Mouse (Mus musculus): ENCODE data around the gene Naa40. TPM values are rescaled to one million over a fixed set of nuclear protein-coding genes. Genes with fewer than 3 reads are reported as not detected.
A peak's percentile ranks its signal among the peaks of the same experiment; 100 is the strongest.

The Naa40 gene
- polyA plus RNA-seq, 1 experiment from 2014 or later, result 71.1 TPM

- no peaks in the 10 kb centered on the region for H3K27me3 ChIP-seq
- no peak overlapping the region for H3K27ac ChIP-seq
- no peak overlapping the region for H3K4me2 ChIP-seq
- no peak overlapping the region for H3K9ac ChIP-seq
- H3K36me3 ChIP-seq (ENCODE audit: poor library complexity, severe bottlenecking), result peaks cover 54% of the 10 kb centered on the region
- ATAC-seq, result no peak
- no peaks in the 10 kb centered on the region for H3K4me1 ChIP-seq
- H3K9me3 ChIP-seq (replicated peaks), result no peaks in the 10 kb centered on the region
- no peak overlapping the region for H3K4me3 ChIP-seq
- 89% methylated on average over 9 of the region's 9 CpGs for WGBS
Measured at GRCm38 (mm10) chr19:7225096-7225690, 15.8 kb downstream of the Naa40 start.

DNA sequence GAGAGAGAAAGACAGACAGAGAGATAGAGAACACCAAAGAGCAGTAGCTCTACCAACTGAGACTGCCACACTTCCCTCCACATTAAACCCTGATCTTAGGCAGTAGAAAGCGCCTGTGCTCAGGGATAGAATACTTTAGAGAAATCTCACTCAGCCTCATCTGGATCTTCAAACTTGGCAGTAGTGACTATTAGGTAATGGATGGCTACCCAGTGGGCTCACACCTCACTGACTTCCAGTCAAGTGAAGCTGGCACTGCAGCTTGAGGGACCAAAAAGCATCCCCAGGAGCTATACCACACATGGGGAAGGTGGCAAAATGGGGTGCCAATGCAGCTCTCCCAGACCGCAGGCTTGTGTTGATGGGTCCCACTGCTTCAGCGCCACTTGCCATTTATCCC lies 16.7 kb downstream of the Naa40 start:
- ATAC-seq, result no peak
- WGBS, result 86% methylated on average over 3 of the region's 3 CpGs

DNA sequence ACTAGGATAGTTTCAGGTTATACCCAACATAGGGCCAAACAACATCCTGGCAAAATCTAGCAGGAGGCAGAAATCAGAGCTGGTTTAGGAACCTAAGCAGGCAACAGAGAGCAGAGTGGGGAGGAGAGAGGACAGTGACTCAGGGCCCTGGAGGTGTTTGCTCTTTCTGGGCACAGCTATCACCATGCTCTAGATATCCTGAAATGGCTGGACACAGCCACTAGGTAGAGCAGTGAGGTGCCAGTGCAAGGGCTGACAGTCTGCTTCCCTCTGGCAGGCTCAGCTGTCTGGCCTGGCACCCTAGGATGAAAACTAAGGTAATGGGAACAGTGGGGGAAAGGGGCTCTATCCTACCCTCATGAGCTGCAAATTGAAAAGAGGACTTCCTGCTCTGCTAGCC lies 17.5 kb downstream of the Naa40 start:
- Histone ChIP-seq H3K27ac (no peak overlapping the region), H3K9ac (no peak overlapping the region), H3K4me2 (no peak overlapping the region), H3K36me3 (ENCODE audit: poor library complexity, severe bottlenecking) (peaks cover 36% of the 10 kb centered on the region), H3K4me1 (peaks cover 1% of the 10 kb centered on the region), H3K4me3 (no peak overlapping the region), H3K27me3 (no peaks in the 10 kb centered on the region), H3K9me3 (replicated peaks) (no peaks in the 10 kb centered on the region)
- ATAC-seq, result no peak

More for the DNA sequence above, 16.7 kb downstream of the Naa40 start:
- Histone ChIP-seq H3K4me1 (no peaks in the 10 kb centered on the region), H3K9me3 (replicated peaks) (no peaks in the 10 kb centered on the region), H3K27me3 (no peaks in the 10 kb centered on the region), H3K4me2 (no peak overlapping the region), H3K36me3 (ENCODE audit: poor library complexity, severe bottlenecking) (peaks cover 44% of the 10 kb centered on the region), H3K27ac (no peak overlapping the region), H3K9ac (no peak overlapping the region), H3K4me3 (no peak overlapping the region)

GRCm38 (mm10) chr19:7222196-7222595 lies 18.8 kb downstream of the Naa40 start:
- no peak overlapping the region for H3K4me2 ChIP-seq
- H3K9ac ChIP-seq, result no peak overlapping the region
- WGBS, result 85% methylated on average over 6 of the region's 6 CpGs
- H3K27me3 ChIP-seq, result no peaks in the 10 kb centered on the region
- no peak overlapping the region for H3K27ac ChIP-seq
- peaks cover 24% of the 10 kb centered on the region for H3K36me3 ChIP-seq (ENCODE audit: poor library complexity, severe bottlenecking)
- H3K9me3 ChIP-seq (replicated peaks), result no peaks in the 10 kb centered on the region
- no peak for ATAC-seq
- no peak overlapping the region for H3K4me3 ChIP-seq
- peaks cover 10% of the 10 kb centered on the region for H3K4me1 ChIP-seq

DNA sequence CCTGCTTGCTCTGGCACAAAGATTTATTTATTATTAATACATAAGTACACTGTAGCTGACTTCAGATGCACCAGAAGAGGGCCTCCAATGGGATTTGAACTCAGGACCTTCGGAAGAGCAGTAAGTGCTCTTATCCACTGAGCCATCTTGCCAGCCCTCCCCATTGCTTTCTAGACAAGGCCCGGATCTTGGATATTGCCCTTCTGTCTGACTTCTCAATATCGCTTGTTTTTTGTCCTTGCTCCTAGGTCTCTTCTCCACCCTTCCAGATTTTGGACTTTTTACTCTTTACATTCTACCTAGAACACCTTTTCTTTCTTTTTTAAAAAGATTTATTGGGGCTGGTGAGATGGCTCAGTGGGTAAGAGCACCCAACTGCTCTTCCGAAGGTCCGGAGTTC lies 22.2 kb downstream of the Naa40 start:
- H3K36me3 ChIP-seq (ENCODE audit: poor library complexity, severe bottlenecking), result peaks cover 22% of the 10 kb centered on the region
- H3K9ac ChIP-seq, result no peak overlapping the region
- peaks cover 34% of the 10 kb centered on the region for H3K4me1 ChIP-seq
- H3K4me2 ChIP-seq, result no peak overlapping the region
- H3K27ac ChIP-seq, result no peak overlapping the region
- 97% methylated on average over 5 of the region's 5 CpGs for WGBS
- no peak overlapping the region for H3K4me3 ChIP-seq
- no peaks in the 10 kb centered on the region for H3K27me3 ChIP-seq
- no peak for ATAC-seq
- H3K9me3 ChIP-seq (replicated peaks), result no peaks in the 10 kb centered on the region

GRCm38 (mm10) chr19:7217926-7218267 lies 23.1 kb downstream of the Naa40 start:
- ATAC-seq, result peak; percentile 52; the same call in 1 of the 2 replicates
- H3K4me2 ChIP-seq, result peak overlapping the region; percentile 82
- H3K27me3 ChIP-seq, result no peaks in the 10 kb centered on the region
- H3K9me3 ChIP-seq (replicated peaks), result no peaks in the 10 kb centered on the region
- peaks cover 30% of the 10 kb centered on the region for H3K36me3 ChIP-seq (ENCODE audit: poor library complexity, severe bottlenecking)
- WGBS, result 7% methylated on average over 6 of the region's 6 CpGs
- peak overlapping the region; percentile 67 for H3K27ac ChIP-seq
- H3K4me3 ChIP-seq, result peak overlapping the region; percentile 79
- H3K9ac ChIP-seq, result 0 out of 2 replicates have a peak overlapping the region, but pooled peaks have one; percentile 81
- H3K4me1 ChIP-seq, result peaks cover 34% of the 10 kb centered on the region

- ATAC-seq, result peak; percentile 98
- Histone ChIP-seq H3K4me1 (peaks cover 34% of the 10 kb centered on the region), H3K27me3 (no peaks in the 10 kb centered on the region), H3K4me3 (peak within 1 kb of the TSS; percentile 79), H3K4me2 (peak within 1 kb of the TSS; percentile 82), H3K36me3 (ENCODE audit: poor library complexity, severe bottlenecking) (peaks cover 30% of the 10 kb centered on the region), H3K9ac (peak within 1 kb of the TSS; percentile 81), H3K9me3 (replicated peaks) (no peaks in the 10 kb centered on the region), H3K27ac (peak within 1 kb of the TSS; percentile 67)
- under 1% methylated on average over 50 of the region's 50 CpGs for WGBS
Measured at GRCm38 (mm10) chr19:7217162-7217925, 23.6 kb downstream of the Naa40 start, which contains the start of gene Cox8a. Gene Cox8a, minus strand, starts transcription at chr19:7217616.

DNA sequence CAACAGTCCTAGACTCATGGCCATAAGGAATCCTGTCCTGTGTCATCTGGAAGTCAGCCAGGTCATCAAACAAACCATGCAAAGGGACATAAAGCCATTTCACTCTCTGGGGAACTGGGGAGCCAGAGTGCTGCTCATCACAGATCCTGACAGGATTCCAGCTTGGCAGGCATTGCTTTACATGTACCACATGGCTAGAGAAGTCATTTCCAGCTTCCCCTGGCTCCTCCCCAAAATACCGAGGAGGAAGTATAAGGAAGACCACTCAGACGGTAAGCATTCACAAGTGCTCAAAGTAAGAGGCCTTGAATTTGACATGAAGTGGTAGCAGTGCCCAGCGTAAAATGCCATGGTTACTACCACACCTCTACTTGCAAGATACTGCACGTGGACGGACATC lies 26.5 kb downstream of the Naa40 start:
- Histone ChIP-seq H3K27ac (no peak overlapping the region), H3K4me1 (peaks cover 34% of the 10 kb centered on the region), H3K4me2 (no peak overlapping the region), H3K27me3 (no peaks in the 10 kb centered on the region), H3K9me3 (replicated peaks) (no peaks in the 10 kb centered on the region), H3K36me3 (ENCODE audit: poor library complexity, severe bottlenecking) (peaks cover 38% of the 10 kb centered on the region), H3K4me3 (no peak overlapping the region), H3K9ac (no peak overlapping the region)
- 92% methylated on average over 5 of the region's 5 CpGs for WGBS
- ATAC-seq, result no peak

- 92% methylated on average over 3 of the region's 3 CpGs for WGBS
- Histone ChIP-seq H3K27ac (no peak overlapping the region), H3K9ac (no peak overlapping the region), H3K27me3 (no peaks in the 10 kb centered on the region), H3K4me1 (peaks cover 28% of the 10 kb centered on the region), H3K4me2 (no peak overlapping the region), H3K36me3 (ENCODE audit: poor library complexity, severe bottlenecking) (peaks cover 38% of the 10 kb centered on the region), H3K9me3 (replicated peaks) (no peaks in the 10 kb centered on the region), H3K4me3 (no peak overlapping the region)
- ATAC-seq, result no peak
Measured at GRCm38 (mm10) chr19:7213010-7213409, 28.0 kb downstream of the Naa40 start.

- 81% methylated on average over 1 of the region's 1 CpGs for WGBS
- Histone ChIP-seq H3K9me3 (replicated peaks) (no peaks in the 10 kb centered on the region), H3K4me3 (no peak overlapping the region), H3K9ac (no peak overlapping the region), H3K36me3 (ENCODE audit: poor library complexity, severe bottlenecking) (peaks cover 38% of the 10 kb centered on the region), H3K4me2 (no peak overlapping the region), H3K27ac (no peak overlapping the region), H3K27me3 (no peaks in the 10 kb centered on the region), H3K4me1 (peaks cover 24% of the 10 kb centered on the region)
- ATAC-seq, result no peak
Measured at GRCm38 (mm10) chr19:7212216-7212615, 28.8 kb downstream of the Naa40 start.

DNA sequence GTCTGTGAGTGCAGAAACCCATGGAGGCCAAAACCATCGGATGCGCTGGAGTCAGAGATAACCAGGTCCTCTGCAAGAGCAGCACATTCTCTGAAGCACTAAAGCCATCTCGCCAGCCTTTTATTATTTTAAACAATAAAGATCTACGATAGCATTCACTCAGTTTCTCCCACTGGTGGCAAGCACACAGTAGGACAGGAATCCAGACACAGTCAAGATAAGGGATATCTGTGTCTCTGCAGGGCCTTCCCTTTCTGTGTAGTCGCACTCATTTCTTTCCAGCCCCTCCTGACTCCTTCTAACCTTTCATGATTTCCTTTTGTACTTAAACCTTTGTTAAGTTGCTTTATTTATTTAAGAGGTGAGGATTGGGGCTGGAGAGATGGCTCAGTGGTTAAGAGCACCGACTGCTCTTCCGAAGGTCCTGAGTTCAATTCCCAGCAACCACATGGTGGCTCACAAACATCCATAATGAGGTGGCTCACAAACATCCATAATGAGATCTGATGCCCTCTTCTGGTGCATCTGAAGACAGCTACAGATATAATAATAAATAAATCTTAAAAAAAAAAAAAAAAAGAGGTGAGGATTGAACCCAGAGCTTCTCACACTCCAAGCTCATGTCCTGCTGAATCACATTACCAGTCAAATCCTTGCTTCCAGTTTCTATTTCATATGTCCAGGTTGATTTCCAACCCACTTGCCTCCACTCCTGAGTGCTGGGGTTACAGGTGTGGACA lies 30.9 kb downstream of the Naa40 start:
- Histone ChIP-seq H3K36me3 (ENCODE audit: poor library complexity, severe bottlenecking) (peaks cover 29% of the 10 kb centered on the region), H3K27me3 (no peaks in the 10 kb centered on the region), H3K9me3 (replicated peaks) (no peaks in the 10 kb centered on the region), H3K27ac (no peak overlapping the region), H3K4me2 (no peak overlapping the region), H3K4me1 (peaks cover 19% of the 10 kb centered on the region), H3K4me3 (no peak overlapping the region), H3K9ac (no peak overlapping the region)
- WGBS, result 92% methylated on average over 7 of the region's 7 CpGs
- no peak for ATAC-seq
